11 mouse cellular contexts compared by ENCODE assay signal in genomic region chr5:99496931-99497782, GRCm38 (mm10).
DNase-seq lines count a peak whose midpoint lies in the region; ATAC-seq lines count a peak whose summit lies in the region.
"Had no signal": no experiment of that assay in that cellular context is flagged by ENCODE, and none has a peak within 500 bp of the region (broad histone marks: within the 10 kb centered on the region; RNA-seq: fewer than 3 reads in every experiment).

No protein-coding gene starts in this region.

- H3K4me2 ChIP-seq in hindbrain, embryonic 11.5 days (replicated peaks; ENCODE audit: low read depth, low read length), result no peak overlapping the region
- no peak overlapping the region for H3K4me2 ChIP-seq in midbrain, embryonic 13.5 days (replicated peaks)
- H3K4me2 ChIP-seq in midbrain, embryonic 14.5 days (ENCODE audit: low read length), result no peak overlapping the region

- H3K4me3 ChIP-seq in hindbrain, embryonic 10.5 days, result no peak overlapping the region
- no peak overlapping the region for H3K4me3 ChIP-seq in hindbrain, embryonic 11.5 days (ENCODE audit: low read depth, low read length)
- H3K4me3 ChIP-seq in midbrain, embryonic 13.5 days (replicated peaks), result no peak overlapping the region
- no peak overlapping the region for H3K4me3 ChIP-seq in midbrain, embryonic 14.5 days (replicated peaks; ENCODE audit: low read depth, low read length)
- H3K4me3 ChIP-seq: forebrain, embryonic 10.5 days had no signal

- WGBS in hindbrain, embryonic 10.5 days, result 60% methylated on average over 9 of the region's 9 CpGs
- WGBS in hindbrain, embryonic 11.5 days, result 59% methylated on average over 9 of the region's 9 CpGs
- 69% methylated on average over 9 of the region's 9 CpGs for WGBS in midbrain, embryonic 13.5 days
- WGBS in midbrain, embryonic 14.5 days, result 63% methylated on average over 9 of the region's 9 CpGs

- DNase-seq in embryo, embryonic 10 days (ENCODE audit: low spot score), result peak; percentile 57
- no peak for DNase-seq in embryo, embryonic 9.5 days (ENCODE audit: extremely low spot score)
- DNase-seq in hindbrain, embryonic 10.5 days (ENCODE audit: low spot score), result peak; percentile 23
- DNase-seq in hindbrain, embryonic 11.5 days (ENCODE audit: low spot score), result no peak
- no peak for DNase-seq in midbrain, embryonic 14.5 days
- DNase-seq in lung, postnatal 25 days (ENCODE audit: low spot score), result peak; percentile 14
- no peak for DNase-seq in cerebellum, adult 9-11 months
- DNase-seq: cerebellum, adult 2 months had no signal

- H3K9me3 ChIP-seq in hindbrain, embryonic 10.5 days, result no peaks in the 10 kb centered on the region
- H3K9me3 ChIP-seq in hindbrain, embryonic 11.5 days (ENCODE audit: control insufficient read depth, low read length), result no peaks in the 10 kb centered on the region
- H3K9me3 ChIP-seq in midbrain, embryonic 13.5 days, result no peaks in the 10 kb centered on the region
- H3K9me3 ChIP-seq in midbrain, embryonic 14.5 days (ENCODE audit: control insufficient read depth, low read length), result no peaks in the 10 kb centered on the region
- H3K9me3 ChIP-seq: forebrain, embryonic 10.5 days had no signal

- H3K36me3 ChIP-seq in hindbrain, embryonic 10.5 days, result no peaks in the 10 kb centered on the region
- no peaks in the 10 kb centered on the region for H3K36me3 ChIP-seq in hindbrain, embryonic 11.5 days (ENCODE audit: control insufficient read depth, insufficient read depth, low read length)
- H3K36me3 ChIP-seq in midbrain, embryonic 13.5 days, result no peaks in the 10 kb centered on the region
- H3K36me3 ChIP-seq in midbrain, embryonic 14.5 days (ENCODE audit: control insufficient read depth, insufficient read depth, low read length), result no peaks in the 10 kb centered on the region
- H3K36me3 ChIP-seq: forebrain, embryonic 10.5 days had no signal

- peaks cover 25% of the 10 kb centered on the region for H3K4me1 ChIP-seq in hindbrain, embryonic 10.5 days (replicated peaks)
- H3K4me1 ChIP-seq in hindbrain, embryonic 11.5 days (replicated peaks; ENCODE audit: control insufficient read depth, insufficient read depth, low read length), result no peaks in the 10 kb centered on the region; the same call in 1 of the 2 replicates
- peaks cover 35% of the 10 kb centered on the region for H3K4me1 ChIP-seq in midbrain, embryonic 13.5 days (replicated peaks)
- peaks cover 18% of the 10 kb centered on the region for H3K4me1 ChIP-seq in midbrain, embryonic 14.5 days (ENCODE audit: control insufficient read depth, insufficient read depth, low read length)

- H3K27ac ChIP-seq in hindbrain, embryonic 10.5 days, result peak overlapping the region; percentile 66
- H3K27ac ChIP-seq in hindbrain, embryonic 11.5 days (ENCODE audit: low read depth, low read length), result no peak overlapping the region
- H3K27ac ChIP-seq in midbrain, embryonic 13.5 days, result 0 out of 2 replicates have a peak overlapping the region, but pooled peaks have one; percentile 2
- no peak overlapping the region for H3K27ac ChIP-seq in midbrain, embryonic 14.5 days (replicated peaks; ENCODE audit: low read depth, low read length)
- H3K27ac ChIP-seq: forebrain, embryonic 10.5 days had no signal

- no peak for ATAC-seq in hindbrain, embryonic 11.5 days (ENCODE audit: low FRiP score)
- no peak for ATAC-seq in midbrain, embryonic 13.5 days
- ATAC-seq in midbrain, embryonic 14.5 days (ENCODE audit: low FRiP score, low TSS enrichment), result no peak
- ATAC-seq: inflammation-experienced regulatory T-cells, adult 6 months had no signal

- no peaks in the 10 kb centered on the region for H3K27me3 ChIP-seq in hindbrain, embryonic 10.5 days (ENCODE audit: insufficient read depth, poor library complexity, severe bottlenecking)
- H3K27me3 ChIP-seq in hindbrain, embryonic 11.5 days (ENCODE audit: control insufficient read depth, insufficient read depth, low read length), result no peaks in the 10 kb centered on the region
- H3K27me3 ChIP-seq in midbrain, embryonic 13.5 days, result no peaks in the 10 kb centered on the region; the same call in 1 of the 2 replicates
- no peaks in the 10 kb centered on the region for H3K27me3 ChIP-seq in midbrain, embryonic 14.5 days (ENCODE audit: control insufficient read depth, insufficient read depth, low read length)

- H3K9ac ChIP-seq in hindbrain, embryonic 11.5 days (ENCODE audit: low read depth, low read length), result no peak overlapping the region
- H3K9ac ChIP-seq in midbrain, embryonic 13.5 days (replicated peaks), result no peak overlapping the region
- no peak overlapping the region for H3K9ac ChIP-seq in midbrain, embryonic 14.5 days (replicated peaks; ENCODE audit: low read length)

Comparison
In these comparisons a context has a peak if more than half of its experiments do, and no peak if none do; other contexts are left out.
1. DNase-seq: peak in embryo, embryonic 10 days (single experiment), hindbrain, embryonic 10.5 days (single experiment) and lung, postnatal 25 days (single experiment); none in embryo, embryonic 9.5 days (single experiment), hindbrain, embryonic 11.5 days (single experiment), midbrain, embryonic 14.5 days (single experiment) and cerebellum, adult 9-11 months (single experiment).
2. H3K27ac ChIP-seq: peak in hindbrain, embryonic 10.5 days (single experiment) and midbrain, embryonic 13.5 days (single experiment); none in hindbrain, embryonic 11.5 days (single experiment) and midbrain, embryonic 14.5 days (single experiment).